Mouse (Mus musculus) gonadal fat pad, adult 2 months (tissue): Measurements from ENCODE around the gene Zfp369. TPM values are rescaled to one million over a fixed set of nuclear protein-coding genes. Genes with fewer than 3 reads are reported as not detected.

Source experiments
- polyA plus RNA-seq: library from polyadenylated mRNA; depleted of rRNA; stranded (reverse); fragments of >200 nt; gene quantifications from 2 replicates; pipeline ENCODE4 v1.2.3, GENCODE M21; 2012; rRNA removed

Zfp369 gene
- polyA plus RNA-seq, 1 experiment = 15.1 TPM

Other genes with a start within 250 kb of the Zfp369 start
- gene Spata31d1c, start 245.8 kb upstream of the Zfp369 start, polyA plus RNA-seq = 0.09 TPM in 1 of 2 replicates, not detected in the other
- 0.10 TPM in 1 of 2 replicates, not detected in the other for gene Prss47, start 226.1 kb upstream of the Zfp369 start, polyA plus RNA-seq
- 20.8 and 23.8 TPM in 2 replicates for gene Mfsd14b, start 165.8 kb upstream of the Zfp369 start, polyA plus RNA-seq
- gene Olfr465-ps1, start 140.7 kb upstream of the Zfp369 start, polyA plus RNA-seq = not detected in 2 replicates
- gene Olfr466, start 128.6 kb upstream of the Zfp369 start, polyA plus RNA-seq = not detected in 2 replicates
- gene Nlrp4f, start 72.8 kb upstream of the Zfp369 start, polyA plus RNA-seq = 0.04 TPM in 2 replicates
- gene Gm10775, start 19.3 kb upstream of the Zfp369 start, polyA plus RNA-seq = not detected in 2 replicates
- not detected in 2 replicates for gene Gm10139, start 233.9 kb downstream of the Zfp369 start, polyA plus RNA-seq